Mouse (Mus musculus): ENCODE data around the gene Gadd45gip1. TPM values are rescaled to one million over a fixed set of nuclear protein-coding genes. Genes with fewer than 3 reads are reported as not detected.

The Gadd45gip1 gene
- total RNA-seq, 2 experiments from 2014 or later = 28.4 to 28.8 TPM

Small RNA genes within 50 kb of the gene (microRNA-seq; reads per million reads assigned to microRNA genes)
- gene Mir7069 = 0.32 to 1.5 reads per million in 2 experiments

Other genes starting within 250 kb of the Gadd45gip1 start
- gene Ier2, start 168.7 kb upstream of the Gadd45gip1 start, total RNA-seq (2021) = 10 to 100 TPM; 10.5 to 10.8 TPM
- 10 to 100 TPM; 26.0 to 36.2 TPM for gene Trmt1, start 145.2 kb upstream of the Gadd45gip1 start, total RNA-seq (2021)
- 10 to 100 TPM; 25.7 to 33.6 TPM for gene Nacc1, start 143.7 kb upstream of the Gadd45gip1 start, total RNA-seq (2021)
- 1 to 10 TPM; 2.7 to 2.9 TPM for gene Lyl1, start 130.1 kb upstream of the Gadd45gip1 start, total RNA-seq (2021)
- gene G430095P16Rik, start 108.5 kb upstream of the Gadd45gip1 start, total RNA-seq (2021) = 1 to 10 TPM in 1 of 2 experiments, under 1 TPM in 1; 0.66 to 1.1 TPM
- 100 to 1,000 TPM; 531 to 566 TPM for gene Nfix, start 31.2 kb upstream of the Gadd45gip1 start, total RNA-seq (2021)
- 1 to 10 TPM; 6.0 to 7.2 TPM for gene Dand5, start 8.7 kb upstream of the Gadd45gip1 start, total RNA-seq (2021)
- 100 to 1,000 TPM; 122 to 124 TPM for gene Rad23a, start 9.1 kb downstream of the Gadd45gip1 start, total RNA-seq (2021)
- 100 to 1,000 TPM; 197 to 229 TPM for gene Calr, start 15.4 kb downstream of the Gadd45gip1 start, total RNA-seq (2021)
- gene Farsa, start 25.5 kb downstream of the Gadd45gip1 start, total RNA-seq (2021) = 10 to 100 TPM; 24.8 to 25.5 TPM
- 1 to 10 TPM; 2.1 to 2.6 TPM for gene Syce2, start 40.6 kb downstream of the Gadd45gip1 start, total RNA-seq (2021)
- gene Gcdh, start 62.4 kb downstream of the Gadd45gip1 start, total RNA-seq (2021) = 10 to 100 TPM; 23.3 to 30.0 TPM
- gene Klf1, start 70.4 kb downstream of the Gadd45gip1 start, total RNA-seq (2021) = under 1 TPM in 1 of 2 experiments, not detected in 1; 0.23 TPM
- gene Dnase2a, start 77.0 kb downstream of the Gadd45gip1 start, total RNA-seq (2021) = 1 to 10 TPM; 5.7 to 6.9 TPM
- gene Mast1, start 105.8 kb downstream of the Gadd45gip1 start, total RNA-seq (2021) = under 1 TPM in 1 of 2 experiments, not detected in 1; 0.07 TPM
- not detected for gene Rtbdn, start 115.5 kb downstream of the Gadd45gip1 start, total RNA-seq (2021)
- not detected for gene Gm49661, start 137.9 kb downstream of the Gadd45gip1 start, total RNA-seq (2021)
- gene Prdx2, start 138.1 kb downstream of the Gadd45gip1 start, total RNA-seq (2021) = 100 to 1,000 TPM; 224 to 248 TPM
- 10 to 100 TPM; 22.6 to 28.4 TPM for gene Rnaseh2a, start 138.2 kb downstream of the Gadd45gip1 start, total RNA-seq (2021)
- 1 to 10 TPM; 6.2 to 6.3 TPM for gene Junb, start 147.2 kb downstream of the Gadd45gip1 start, total RNA-seq (2021)
- gene Hook2, start 159.1 kb downstream of the Gadd45gip1 start, total RNA-seq (2021) = 1 to 10 TPM; 1.4 to 1.5 TPM
- gene Best2, start 183.0 kb downstream of the Gadd45gip1 start, total RNA-seq (2021) = not detected
- gene Asna1, start 193.8 kb downstream of the Gadd45gip1 start, total RNA-seq (2021) = 10 to 100 TPM; 44.3 to 44.9 TPM
- gene Trir, start 195.3 kb downstream of the Gadd45gip1 start, total RNA-seq (2021) = 10 to 100 TPM; 77.5 to 92.1 TPM
- 10 to 100 TPM; 24.6 to 27.9 TPM for gene Tnpo2, start 205.4 kb downstream of the Gadd45gip1 start, total RNA-seq (2021)
- gene Fbxw9, start 228.5 kb downstream of the Gadd45gip1 start, total RNA-seq (2021) = 1 to 10 TPM; 3.6 to 4.7 TPM
- not detected for gene Gm5741, start 236.5 kb downstream of the Gadd45gip1 start, total RNA-seq (2021)
- gene Dhps, start 240.2 kb downstream of the Gadd45gip1 start, total RNA-seq (2021) = 10 to 100 TPM; 18.2 to 20.2 TPM
- gene Wdr83os, start 249.2 kb downstream of the Gadd45gip1 start, total RNA-seq (2021) = 10 to 100 TPM; 45.3 to 46.2 TPM
- 10 to 100 TPM; 13.2 to 15.1 TPM for gene Wdr83, start 249.8 kb downstream of the Gadd45gip1 start, total RNA-seq (2021)

All from gastrocnemius, postnatal 14 days (tissue).